Mouse (Mus musculus) neural tube, embryonic 12.5 days (tissue): Measurements from ENCODE around the gene Nelfb. TPM values are rescaled to one million over a fixed set of nuclear protein-coding genes. Genes with fewer than 3 reads are reported as not detected.

Source experiments
- ATAC-seq: fragments of 200-750 bp; cut with Nextera tagmentation; 2 replicates; pipeline ENCODE4 v1.8.0; 2017; ENCODE audit warnings: low read depth, mild to moderate bottlenecking, moderate TSS enrichment, moderate library complexity; ENCODE audit not compliant: low FRiP score
- H3K27ac ChIP-seq: fragments of 300-500 bp; sonication (generic); 2 replicates; pipeline ENCODE4 v1.5.1; 2016
- H3K27me3 ChIP-seq: fragments of 300-500 bp; sonication (generic); replicated peaks from 2 replicates; pipeline ENCODE4 v1.6.1; 2016; ENCODE audit warnings: mild to moderate bottlenecking
- H3K36me3 ChIP-seq: fragments of 300-500 bp; sonication (generic); 2 replicates; pipeline ENCODE4 v1.6.1; 2016; ENCODE audit warnings: mild to moderate bottlenecking
- H3K4me1 ChIP-seq: fragments of 300-500 bp; sonication (generic); 2 replicates; pipeline ENCODE4 v1.6.1; 2016
- H3K4me2 ChIP-seq: fragments of 300-500 bp; sonication (generic); replicated peaks from 2 replicates; pipeline ENCODE4 v1.6.1; 2016; ENCODE audit warnings: mild to moderate bottlenecking
- H3K4me3 ChIP-seq: fragments of 300-500 bp; sonication (generic); 2 replicates; pipeline ENCODE4 v1.5.1; 2016
- H3K9ac ChIP-seq: fragments of 300-500 bp; sonication (generic); 2 replicates; pipeline ENCODE4 v1.6.1; 2016; ENCODE audit warnings: mild to moderate bottlenecking
- H3K9me3 ChIP-seq: fragments of 300-500 bp; sonication (generic); 2 replicates; pipeline ENCODE4 v1.6.1; 2016; ENCODE audit warnings: mild to moderate bottlenecking
- WGBS: fragments of 180-500 bp; shearing (Covaris S2); methylation state at CpG from one replicate; pipeline ENCODE4 v1.1.7; 2016; 5-methylcytosine and 5-hydroxymethylcytosine counted together
- polyA plus RNA-seq: library from polyadenylated mRNA; unstranded; fragments of >200 nt; fragmentation: Nextera tagmentation; extraction: Ambion mirVana; gene quantifications from 2 replicates; pipeline ENCODE4 v1.2.1, GENCODE M21; 2016

The Nelfb gene
- polyA plus RNA-seq, 1 experiment from 2014 or later = 106 TPM

DNA sequence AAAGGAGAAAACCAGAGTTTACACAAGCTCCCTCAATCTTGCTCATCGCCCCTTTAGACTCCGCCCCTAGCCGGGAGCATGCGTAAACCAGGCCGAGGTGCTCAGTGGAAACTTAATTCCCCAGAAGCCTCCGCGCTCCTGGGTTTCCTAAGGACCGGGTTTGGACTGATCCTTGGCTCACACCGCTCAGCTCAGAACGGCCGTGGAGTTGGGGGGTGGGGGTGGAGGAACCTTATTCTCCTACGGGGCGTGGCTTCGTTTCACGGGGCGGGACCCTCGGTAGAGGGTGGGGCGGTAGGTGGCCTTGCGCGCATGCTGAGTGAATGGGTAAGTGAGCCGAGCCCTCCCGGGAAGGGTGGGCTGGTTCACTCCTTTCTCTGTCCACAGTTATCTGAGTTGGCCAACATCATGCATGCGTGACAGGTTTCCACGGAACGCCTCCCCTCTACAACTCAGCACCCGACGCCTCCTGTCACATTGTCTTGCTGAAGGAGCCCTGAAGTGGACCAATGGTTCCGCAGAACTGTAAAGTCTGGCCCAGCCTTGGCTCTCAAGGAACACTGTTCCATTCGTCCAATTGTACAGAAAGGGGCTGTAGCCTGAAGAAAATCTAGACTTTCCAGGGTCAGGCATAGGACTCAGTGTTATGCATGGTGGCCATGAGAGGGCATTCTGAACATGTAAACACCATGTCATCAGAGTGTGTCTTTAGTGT lies 29.6 kb upstream of the Nelfb start:
- Histone ChIP-seq H3K4me1 (peaks cover 21% of the 10 kb centered on the region), H3K36me3 (peaks cover 11% of the 10 kb centered on the region), H3K9ac (peak overlapping the region; percentile 5; the same call in 1 of the 2 replicates), H3K27me3 (peaks cover 17% of the 10 kb centered on the region), H3K4me2 (peak overlapping the region; percentile 94), H3K4me3 (peak overlapping the region; percentile 60), H3K27ac (no peak overlapping the region), H3K9me3 (no peaks in the 10 kb centered on the region)
- 2% methylated on average over 29 of the region's 29 CpGs for WGBS
- ATAC-seq = peak; percentile 69

GRCm38 (mm10) chr2:25240310-25240709 lies 29.0 kb upstream of the Nelfb start:
- Histone ChIP-seq H3K4me1 (peaks cover 21% of the 10 kb centered on the region), H3K4me3 (no peak overlapping the region), H3K9ac (no peak overlapping the region), H3K4me2 (peak overlapping the region; percentile 94), H3K27ac (no peak overlapping the region), H3K9me3 (no peaks in the 10 kb centered on the region), H3K27me3 (peaks cover 17% of the 10 kb centered on the region), H3K36me3 (peaks cover 5% of the 10 kb centered on the region)
- 48% methylated on average over 8 of the region's 8 CpGs for WGBS
- no peak for ATAC-seq

DNA sequence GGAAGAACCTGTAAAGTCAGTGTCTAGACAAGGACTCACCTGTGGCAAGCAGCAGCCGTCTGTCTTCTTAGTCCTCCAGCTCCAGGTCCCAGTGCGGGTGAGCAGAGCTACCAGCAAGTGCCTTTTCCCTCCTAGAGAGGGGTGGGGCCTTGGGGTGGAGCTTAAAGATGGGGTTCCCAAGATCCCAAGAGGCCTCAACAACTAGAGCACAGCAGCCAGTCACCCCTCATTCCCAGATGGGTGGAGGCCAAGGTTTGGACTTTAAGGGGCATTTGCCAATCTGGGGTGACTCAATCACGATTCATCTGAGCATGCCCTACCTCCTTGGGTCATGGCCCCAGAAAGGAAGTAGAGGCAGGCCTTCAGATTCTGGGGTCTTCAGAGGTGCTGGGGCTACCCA lies 28.5 kb upstream of the Nelfb start:
- H3K27me3 ChIP-seq = peaks cover 17% of the 10 kb centered on the region
- no peaks in the 10 kb centered on the region for H3K36me3 ChIP-seq
- peaks cover 21% of the 10 kb centered on the region for H3K4me1 ChIP-seq
- H3K4me2 ChIP-seq = no peak overlapping the region
- no peaks in the 10 kb centered on the region for H3K9me3 ChIP-seq
- 89% methylated on average over 3 of the region's 3 CpGs for WGBS
- H3K9ac ChIP-seq = no peak overlapping the region
- no peak for ATAC-seq
- H3K27ac ChIP-seq = no peak overlapping the region
- H3K4me3 ChIP-seq = no peak overlapping the region

DNA sequence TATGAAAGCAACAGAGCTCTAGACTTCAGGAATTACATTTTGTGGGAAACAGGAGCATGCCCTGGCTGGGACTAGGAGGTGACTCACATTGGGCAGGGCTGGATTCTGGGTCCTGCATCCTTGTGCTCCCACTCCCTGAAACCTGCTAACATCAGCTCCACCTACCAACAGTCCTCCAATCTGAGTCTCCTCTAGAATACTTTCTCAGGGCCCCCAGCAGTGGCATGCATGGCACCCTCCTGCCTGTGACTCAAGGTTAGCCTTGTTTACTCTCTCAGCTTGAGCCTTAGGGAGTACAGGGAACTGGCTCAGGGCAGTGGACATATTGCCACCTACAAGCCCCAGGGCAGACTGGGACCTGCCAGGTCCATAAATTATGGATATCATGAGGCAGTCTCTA lies 26.8 kb upstream of the Nelfb start:
- no peak overlapping the region for H3K4me3 ChIP-seq
- H3K4me1 ChIP-seq = peaks cover 21% of the 10 kb centered on the region
- H3K36me3 ChIP-seq = no peaks in the 10 kb centered on the region
- no peak overlapping the region for H3K27ac ChIP-seq
- no peak overlapping the region for H3K4me2 ChIP-seq
- no peak for ATAC-seq
- H3K9me3 ChIP-seq = no peaks in the 10 kb centered on the region
- H3K9ac ChIP-seq = no peak overlapping the region
- peaks cover 14% of the 10 kb centered on the region for H3K27me3 ChIP-seq

- no peaks in the 10 kb centered on the region for H3K9me3 ChIP-seq
- H3K27me3 ChIP-seq = peaks cover 8% of the 10 kb centered on the region
- ATAC-seq = no peak
- no peaks in the 10 kb centered on the region for H3K36me3 ChIP-seq
- H3K27ac ChIP-seq = no peak overlapping the region
- H3K4me2 ChIP-seq = no peak overlapping the region
- H3K4me3 ChIP-seq = no peak overlapping the region
- H3K9ac ChIP-seq = no peak overlapping the region
- WGBS = 67% methylated on average over 4 of the region's 4 CpGs
- peaks cover 15% of the 10 kb centered on the region for H3K4me1 ChIP-seq
These were observed 26.2 kb upstream of the Nelfb start for GRCm38 (mm10) chr2:25237522-25237921.

DNA sequence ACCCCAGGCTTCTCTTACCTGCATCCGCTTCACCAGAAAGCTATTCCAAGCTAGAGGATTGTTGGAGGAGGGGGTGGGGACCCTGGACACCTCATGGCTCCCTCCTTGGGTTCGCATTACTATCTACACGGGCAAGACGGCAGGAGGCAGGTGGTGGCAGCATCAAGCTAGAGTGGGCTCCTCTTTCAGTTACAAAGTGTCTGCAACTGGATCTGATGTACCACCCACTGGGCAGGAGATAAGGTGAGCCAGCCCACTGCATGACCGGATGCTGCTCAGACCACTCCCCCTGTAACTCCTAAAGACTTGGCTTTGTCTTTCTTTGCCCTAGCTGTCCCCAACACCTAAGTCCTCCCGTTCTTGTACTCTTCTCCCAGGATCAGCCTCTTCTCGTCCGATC lies 25.3 kb upstream of the Nelfb start, which contains the start of gene Rnf224:
Gene Rnf224, minus strand, starts transcription at position 174 of the 400 bp plus-strand sequence.
- no peak within 1 kb of the TSS for H3K27ac ChIP-seq
- H3K4me3 ChIP-seq = no peak within 1 kb of the TSS
- peaks cover 7% of the 10 kb centered on the region for H3K4me1 ChIP-seq
- WGBS = 41% methylated on average over 8 of the region's 8 CpGs
- no peaks in the 10 kb centered on the region for H3K9me3 ChIP-seq
- no peak within 1 kb of the TSS for H3K4me2 ChIP-seq
- ATAC-seq = no peak
- no peaks in the 10 kb centered on the region for H3K36me3 ChIP-seq
- H3K27me3 ChIP-seq = peaks cover 7% of the 10 kb centered on the region; the same call in 1 of the 2 replicates
- H3K9ac ChIP-seq = no peak within 1 kb of the TSS

DNA sequence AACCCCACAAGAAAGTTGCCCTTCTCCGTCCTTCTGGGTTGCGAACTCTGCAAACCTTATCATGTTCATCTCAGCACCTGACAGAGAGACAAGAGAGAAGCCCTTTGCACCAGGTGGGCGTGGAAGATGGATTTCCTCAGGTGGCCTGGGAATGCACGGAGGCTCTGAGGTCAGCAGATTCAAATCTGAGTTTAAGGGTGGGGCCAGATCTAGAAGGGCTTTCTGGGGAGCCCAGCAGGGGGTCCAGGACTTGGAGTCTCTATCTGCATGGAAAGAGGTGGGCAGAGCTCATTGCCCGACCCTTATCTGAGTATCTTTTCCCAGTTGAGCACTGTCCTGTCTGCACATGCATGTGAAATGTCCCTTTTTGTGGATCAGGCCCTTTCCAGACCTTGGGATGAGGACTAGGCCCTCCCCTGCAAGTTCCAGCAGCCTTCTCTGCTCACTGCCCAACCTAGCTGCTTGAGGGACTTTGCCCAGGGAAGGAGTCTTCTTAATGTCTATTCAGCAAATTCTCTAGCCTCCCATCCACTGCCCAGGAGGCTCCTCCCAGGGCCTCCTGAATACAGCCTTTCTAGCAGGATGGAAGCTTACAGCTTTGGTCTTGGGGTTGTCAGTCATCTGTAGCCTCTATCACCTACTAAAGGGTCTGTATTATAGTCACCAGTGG lies 23.4 kb upstream of the Nelfb start:
- no peak overlapping the region for H3K27ac ChIP-seq
- H3K4me3 ChIP-seq = no peak overlapping the region
- peaks cover 9% of the 10 kb centered on the region; the same call in 1 of the 2 replicates for H3K27me3 ChIP-seq
- no peaks in the 10 kb centered on the region for H3K36me3 ChIP-seq
- no peak for ATAC-seq
- H3K9me3 ChIP-seq = no peaks in the 10 kb centered on the region
- H3K9ac ChIP-seq = no peak overlapping the region
- H3K4me1 ChIP-seq = no peaks in the 10 kb centered on the region
- no peak overlapping the region for H3K4me2 ChIP-seq
- 71% methylated on average over 5 of the region's 5 CpGs for WGBS

DNA sequence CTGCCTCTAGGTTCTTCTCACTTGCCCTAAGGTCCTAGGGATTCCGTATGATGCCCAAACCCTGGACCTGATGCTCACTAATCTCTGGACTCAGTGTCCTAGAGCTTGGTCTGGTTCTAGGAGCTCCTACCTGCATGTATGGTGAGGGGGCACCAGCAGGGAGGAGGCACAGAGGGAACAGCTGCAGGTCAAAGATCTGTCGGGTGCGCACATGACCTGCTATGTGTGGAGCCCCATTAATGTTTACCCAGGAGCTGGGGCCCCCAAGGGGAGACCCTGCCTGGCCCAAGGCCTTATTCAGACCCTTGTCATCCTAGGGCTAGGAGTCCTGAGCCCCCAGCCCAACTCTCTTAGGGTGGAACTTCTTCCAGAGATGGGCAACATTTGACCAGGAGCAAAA lies 22.8 kb upstream of the Nelfb start, which contains the start of gene Slc34a3:
Gene Slc34a3, minus strand, starts transcription at position 315 of the 400 bp plus-strand sequence.
- H3K4me1 ChIP-seq = peaks cover 1% of the 10 kb centered on the region
- no peak within 1 kb of the TSS for H3K9ac ChIP-seq
- no peak within 1 kb of the TSS for H3K4me2 ChIP-seq
- peaks cover 9% of the 10 kb centered on the region; the same call in 1 of the 2 replicates for H3K27me3 ChIP-seq
- H3K27ac ChIP-seq = no peak within 1 kb of the TSS
- no peaks in the 10 kb centered on the region for H3K36me3 ChIP-seq
- no peaks in the 10 kb centered on the region for H3K9me3 ChIP-seq
- WGBS = 94% methylated on average over 3 of the region's 3 CpGs
- no peak for ATAC-seq
- H3K4me3 ChIP-seq = no peak within 1 kb of the TSS

DNA sequence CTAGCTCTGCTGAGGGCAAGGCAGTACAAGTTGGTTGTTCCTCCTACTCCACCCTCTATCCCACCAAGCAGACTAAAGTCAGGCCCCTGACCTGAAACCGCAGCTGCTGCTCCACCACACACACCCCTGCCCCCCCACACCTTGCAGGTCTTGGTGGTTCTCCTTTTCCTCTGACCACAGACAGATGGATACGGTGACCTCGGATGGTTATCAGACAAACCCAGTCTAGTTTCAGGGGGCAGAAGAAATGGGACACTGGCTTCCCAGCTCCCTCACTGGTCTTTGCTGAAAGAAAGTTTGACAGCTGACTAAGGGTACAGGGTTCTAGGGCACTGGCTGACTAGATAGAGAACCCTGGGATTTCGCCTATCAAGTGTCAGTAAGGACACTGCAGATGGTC lies 22.1 kb upstream of the Nelfb start:
- Histone ChIP-seq H3K4me1 (peaks cover 6% of the 10 kb centered on the region), H3K4me3 (no peak overlapping the region), H3K27ac (no peak overlapping the region), H3K36me3 (no peaks in the 10 kb centered on the region), H3K27me3 (peaks cover 9% of the 10 kb centered on the region; the same call in 1 of the 2 replicates), H3K9ac (no peak overlapping the region), H3K9me3 (no peaks in the 10 kb centered on the region), H3K4me2 (no peak overlapping the region)
- no peak for ATAC-seq
- 79% methylated on average over 4 of the region's 4 CpGs for WGBS

GRCm38 (mm10) chr2:25231038-25231437 lies 19.7 kb upstream of the Nelfb start:
- no peak for ATAC-seq
- H3K27ac ChIP-seq = no peak overlapping the region
- no peak overlapping the region for H3K9ac ChIP-seq
- no peak overlapping the region for H3K4me3 ChIP-seq
- H3K4me2 ChIP-seq = no peak overlapping the region
- WGBS = 59% methylated on average over 12 of the region's 12 CpGs
- H3K9me3 ChIP-seq = no peaks in the 10 kb centered on the region
- H3K36me3 ChIP-seq = no peaks in the 10 kb centered on the region
- peaks cover 6% of the 10 kb centered on the region for H3K4me1 ChIP-seq
- peaks cover 9% of the 10 kb centered on the region; the same call in 1 of the 2 replicates for H3K27me3 ChIP-seq

GRCm38 (mm10) chr2:25230581-25230980 lies 19.3 kb upstream of the Nelfb start:
- Histone ChIP-seq H3K27me3 (peaks cover 9% of the 10 kb centered on the region; the same call in 1 of the 2 replicates), H3K27ac (no peak overlapping the region), H3K9me3 (no peaks in the 10 kb centered on the region), H3K4me2 (no peak overlapping the region), H3K9ac (no peak overlapping the region), H3K36me3 (no peaks in the 10 kb centered on the region), H3K4me3 (no peak overlapping the region), H3K4me1 (peaks cover 10% of the 10 kb centered on the region)
- no peak for ATAC-seq
- WGBS = 83% methylated on average over 7 of the region's 7 CpGs

DNA sequence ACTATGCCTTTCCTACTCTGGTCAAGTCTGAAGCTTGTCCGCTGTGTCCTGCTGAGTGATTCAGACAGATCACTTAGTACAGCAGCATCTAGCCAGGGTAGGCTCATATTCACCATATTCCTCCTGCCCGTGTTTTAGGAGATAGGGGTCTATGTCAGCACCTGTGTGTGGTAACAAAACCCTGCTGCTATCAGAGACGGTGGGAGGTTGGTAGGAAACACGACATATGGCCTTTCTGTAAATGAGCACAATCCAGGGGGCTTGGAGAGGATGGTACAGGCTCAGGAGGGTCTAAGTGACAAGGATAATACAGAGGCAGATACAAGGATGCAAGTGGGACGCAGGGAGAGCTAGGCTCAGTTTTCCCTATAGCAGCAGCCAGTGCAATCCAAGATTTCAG lies 18.3 kb upstream of the Nelfb start:
- ATAC-seq = no peak
- Histone ChIP-seq H3K4me2 (no peak overlapping the region), H3K27ac (no peak overlapping the region), H3K4me1 (peaks cover 14% of the 10 kb centered on the region), H3K9ac (no peak overlapping the region), H3K36me3 (no peaks in the 10 kb centered on the region), H3K4me3 (no peak overlapping the region), H3K27me3 (peaks cover 9% of the 10 kb centered on the region; the same call in 1 of the 2 replicates), H3K9me3 (no peaks in the 10 kb centered on the region)
- 84% methylated on average over 5 of the region's 5 CpGs for WGBS
